Mouse (Mus musculus) adrenal gland, postnatal 36 days (tissue): ENCODE measurements around the gene Ifna4. TPM values are rescaled to one million over a fixed set of nuclear protein-coding genes. Genes with fewer than 3 reads are reported as not detected.

Source experiments
- DNase-seq, 2 experiments: peaks; one replicate each; pipeline ENCODE4 v3.0.0; 2021; ENCODE audit warnings: mixed read lengths in 1 of 2
- total RNA-seq, 2 experiments: library from RNA; stranded (reverse); gene quantifications; 2 replicates each; pipeline ENCODE4 v1.2.3; 2021

Gene Ifna4
- total RNA-seq, 2 experiments from 2014 or later: not detected

DNA sequence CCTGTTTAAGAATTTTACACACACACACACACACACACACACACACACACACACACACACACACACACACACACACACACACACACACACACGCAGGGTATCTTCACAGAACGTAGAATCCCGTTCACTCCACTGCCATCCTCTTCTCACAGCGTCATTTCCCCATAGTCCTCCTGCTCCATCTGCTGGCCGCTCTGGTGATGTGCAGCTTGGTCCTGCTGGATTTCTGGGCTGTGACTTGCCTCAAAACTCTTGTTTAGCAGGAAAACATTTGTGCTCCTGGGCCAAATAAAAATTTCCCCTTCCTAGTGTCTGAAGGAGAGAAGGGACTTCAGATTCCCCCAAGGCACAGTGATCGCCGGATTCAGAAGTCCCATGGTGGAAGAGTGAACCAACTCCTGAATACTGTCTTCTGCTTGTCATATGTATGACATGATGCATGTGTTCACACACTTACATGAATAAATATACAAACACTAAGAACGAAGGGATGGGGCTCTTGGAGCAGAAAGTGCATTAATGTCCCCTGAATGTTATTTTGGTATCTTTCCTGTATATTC is 25.8 kb downstream of the Ifna4 start:
- peak; percentile 79 to 83 for DNase-seq

DNA sequence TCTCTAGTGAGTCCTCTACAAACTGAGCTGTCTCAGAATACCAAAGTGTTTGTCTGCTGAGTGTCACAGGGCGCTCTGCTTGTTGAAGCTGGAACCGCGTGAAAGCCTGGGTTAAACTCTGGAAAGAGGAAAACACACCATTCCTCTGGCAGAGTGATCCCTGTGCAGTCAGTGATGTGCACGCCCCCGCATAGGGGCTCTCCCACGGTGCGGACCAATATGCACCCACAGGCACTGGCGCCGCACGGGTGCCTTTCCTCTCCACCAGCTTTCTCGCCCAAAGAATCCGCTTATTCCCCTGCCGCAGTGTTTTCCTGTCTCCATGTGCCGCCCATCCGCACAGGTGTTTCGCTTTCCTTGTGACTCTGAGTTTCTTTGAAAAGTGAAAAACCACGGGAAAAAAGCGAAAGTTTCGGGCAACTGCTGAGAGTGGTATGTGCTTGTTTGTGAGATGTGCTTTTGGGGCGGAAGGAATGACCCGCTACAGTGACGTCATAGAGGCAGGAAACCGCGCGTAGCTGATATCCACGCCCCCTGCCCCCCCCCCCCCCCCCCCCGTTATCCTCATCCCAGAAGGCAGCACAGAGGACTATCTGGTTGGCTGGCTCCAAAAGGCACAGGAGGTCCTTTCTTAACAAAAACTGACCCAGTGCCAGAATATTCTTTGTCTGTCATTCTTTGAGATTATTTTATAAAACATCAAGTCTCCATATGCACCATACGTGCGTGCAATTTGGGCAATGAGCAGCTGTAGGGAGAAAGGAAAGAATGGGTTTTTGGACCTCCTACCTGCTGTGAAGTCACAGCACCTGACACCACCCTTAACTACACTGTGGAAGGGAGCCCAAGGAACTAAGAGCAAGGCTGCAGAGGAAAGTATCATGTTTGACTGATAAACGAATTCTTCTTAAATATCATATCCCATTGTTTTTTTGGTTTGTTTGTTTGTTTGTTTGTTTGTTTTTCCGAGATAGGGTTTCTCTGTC is 26.6 kb downstream of the Ifna4 start:
- DNase-seq: peak; percentile 13 to 25

- DNase-seq: peak in 1 of 2 experiments; percentile 43
Measured at GRCm38 (mm10) chr4:88872691-88873090, 31.0 kb downstream of the Ifna4 start.

GRCm38 (mm10) chr4:88875435-88876095 is 33.9 kb downstream of the Ifna4 start:
- no peak for DNase-seq

DNA sequence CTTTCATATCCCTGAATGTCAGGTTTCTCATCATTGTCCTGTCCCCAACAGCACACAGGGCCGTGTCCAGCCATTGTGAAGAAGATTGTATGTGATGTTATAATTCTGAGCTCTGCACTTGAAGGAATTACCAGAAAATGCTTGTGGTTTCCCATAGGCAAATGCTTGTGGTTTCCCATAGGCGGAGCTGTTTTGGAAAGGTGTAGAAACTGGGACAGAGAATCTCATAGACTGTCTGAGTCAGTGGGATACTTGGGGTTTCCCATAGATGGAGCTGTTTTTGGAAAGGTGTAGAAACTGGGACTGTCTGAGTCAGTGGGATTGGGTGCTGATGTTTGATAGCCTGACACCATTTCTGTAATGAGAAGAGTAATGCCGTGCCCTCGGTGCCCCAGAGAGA is 34.9 kb downstream of the Ifna4 start:
- DNase-seq: no peak

- no peak for DNase-seq
Measured at GRCm38 (mm10) chr4:88878246-88878645, 36.6 kb downstream of the Ifna4 start.

DNA sequence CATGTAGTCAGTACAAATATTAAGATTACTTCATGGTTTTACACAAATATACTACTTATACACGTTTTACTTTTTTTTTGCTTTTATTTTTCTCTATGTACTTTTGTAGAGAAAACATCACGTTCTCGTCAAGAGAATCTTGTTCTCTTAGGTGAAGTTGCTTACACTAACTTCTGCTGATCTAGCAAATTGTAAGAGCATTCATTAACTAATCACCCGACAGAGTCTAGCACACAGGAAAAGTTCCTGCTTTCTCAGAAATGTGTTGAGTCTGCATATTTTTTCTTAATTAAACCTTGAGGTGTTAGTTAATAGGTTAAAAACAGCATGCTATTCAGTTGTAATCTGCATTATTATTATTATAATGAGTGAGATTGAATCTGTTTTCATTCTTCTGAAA is 37.1 kb downstream of the Ifna4 start:
- no peak for DNase-seq

- no peak for DNase-seq
Measured at GRCm38 (mm10) chr4:88880101-88880500, 38.4 kb downstream of the Ifna4 start, which contains the start of gene Ifne. Gene Ifne, minus strand, starts transcription at chr4:88880201.

- DNase-seq: no peak
Measured at GRCm38 (mm10) chr4:88888236-88888635, 46.6 kb downstream of the Ifna4 start.

Other genes with a start within 250 kb of the Ifna4 start
- not detected for gene Ifna9, start 249.5 kb upstream of the Ifna4 start, total RNA-seq
- not detected for gene Ifna12, start 238.5 kb upstream of the Ifna4 start, total RNA-seq
- not detected for gene C87499, start 207.4 kb upstream of the Ifna4 start, total RNA-seq
- not detected for gene Ifna13, start 197.4 kb upstream of the Ifna4 start, total RNA-seq
- not detected for gene Ifna16, start 164.9 kb upstream of the Ifna4 start, total RNA-seq
- not detected for gene Ifna2, start 157.9 kb upstream of the Ifna4 start, total RNA-seq
- not detected for gene Ifnab, start 150.5 kb upstream of the Ifna4 start, total RNA-seq
- under 1 TPM; 0.36 to 0.60 TPM for gene Gm26566, start 120.1 kb upstream of the Ifna4 start, total RNA-seq
- gene Klhl9, start 119.4 kb upstream of the Ifna4 start, total RNA-seq: 10 to 100 TPM; 82.5 to 89.7 TPM
- gene Gm13271, start 87.0 kb upstream of the Ifna4 start, total RNA-seq: not detected
- under 1 TPM in 1 of 2 experiments, not detected in 1; 0.20 TPM for gene Gm13283, start 81.7 kb upstream of the Ifna4 start, total RNA-seq
- gene Gm13290, start 68.0 kb upstream of the Ifna4 start, total RNA-seq: not detected
- gene Gm13289, start 64.9 kb upstream of the Ifna4 start, total RNA-seq: not detected
- not detected for gene Gm13272, start 62.0 kb upstream of the Ifna4 start, total RNA-seq
- under 1 TPM in 1 of 2 experiments, not detected in 1; 0.20 TPM for gene Ifnz, start 59.7 kb upstream of the Ifna4 start, total RNA-seq
- not detected for gene Gm13276, start 56.2 kb upstream of the Ifna4 start, total RNA-seq
- gene Gm13277, start 53.2 kb upstream of the Ifna4 start, total RNA-seq: not detected
- gene Gm13278, start 50.3 kb upstream of the Ifna4 start, total RNA-seq: not detected
- not detected for gene Gm13275, start 47.4 kb upstream of the Ifna4 start, total RNA-seq
- gene Gm13279, start 44.5 kb upstream of the Ifna4 start, total RNA-seq: not detected
- not detected for gene Gm13285, start 42.2 kb upstream of the Ifna4 start, total RNA-seq
- gene Gm13287, start 38.6 kb upstream of the Ifna4 start, total RNA-seq: not detected
- gene Gm13288, start 36.3 kb upstream of the Ifna4 start, total RNA-seq: under 1 TPM in 1 of 2 experiments, not detected in 1; 0.10 TPM
- not detected for gene Ifna7, start 25.6 kb upstream of the Ifna4 start, total RNA-seq
- gene Ifna11, start 21.9 kb upstream of the Ifna4 start, total RNA-seq: not detected
- not detected for gene Ifna6, start 14.4 kb upstream of the Ifna4 start, total RNA-seq
- gene Ifna5, start 6.3 kb upstream of the Ifna4 start, total RNA-seq: not detected
- not detected for gene Ifna1, start 8.2 kb downstream of the Ifna4 start, total RNA-seq
- not detected for gene Ifne, start 38.3 kb downstream of the Ifna4 start, total RNA-seq